Mouse (Mus musculus): ENCODE data around the gene 1700018B08Rik. TPM values are rescaled to one million over a fixed set of nuclear protein-coding genes. Genes with fewer than 3 reads are reported as not detected.

1700018B08Rik gene
- polyA plus RNA-seq, 1 experiment: not detected

DNA sequence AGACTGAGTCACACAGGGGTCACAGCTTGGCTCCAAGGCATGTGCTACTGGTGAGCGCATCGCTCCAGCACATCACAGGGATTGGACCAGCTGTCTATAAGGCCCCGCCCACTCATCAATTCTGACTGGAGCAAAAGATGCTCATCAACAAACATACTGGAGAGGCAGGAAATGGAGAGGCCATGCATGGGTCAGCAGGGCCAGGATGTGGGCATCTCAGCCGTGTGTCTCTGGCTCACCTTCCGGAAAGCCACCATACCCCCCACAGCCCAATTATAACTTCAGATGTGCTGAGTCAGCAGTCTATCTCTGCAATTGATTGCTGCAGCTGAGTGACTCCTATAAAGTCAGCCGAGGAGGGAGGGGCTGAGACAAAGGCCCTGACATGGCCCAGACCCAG lies 24.2 kb upstream of the 1700018B08Rik start:
- no peaks in the 10 kb centered on the region for H3K4me1 ChIP-seq (ENCODE audit: control insufficient read depth, insufficient read depth, low read length)
- no peak overlapping the region for H3K27ac ChIP-seq (ENCODE audit: insufficient read depth, low read length)
- TF ChIP-seq POLR2A (IDR thresholded peaks at IDR 0.05; ENCODE audit: low read depth, low read length) (no peak), CTCF (IDR thresholded peaks at IDR 0.05; ENCODE audit: borderline replicate concordance, insufficient read depth, low read length) (no peak)
- H3K4me3 ChIP-seq (ENCODE audit: insufficient read depth, low read length): no peak overlapping the region

- no peaks in the 10 kb centered on the region for H3K4me1 ChIP-seq (ENCODE audit: control insufficient read depth, insufficient read depth, low read length)
- no peak overlapping the region for H3K27ac ChIP-seq (ENCODE audit: insufficient read depth, low read length)
- no peak for TF ChIP-seq POLR2A (IDR thresholded peaks at IDR 0.05; ENCODE audit: low read depth, low read length)
- TF ChIP-seq CTCF (IDR thresholded peaks at IDR 0.05; ENCODE audit: borderline replicate concordance, insufficient read depth, low read length): no peak
- no peak overlapping the region for H3K4me3 ChIP-seq (ENCODE audit: insufficient read depth, low read length)
Measured at GRCm38 (mm10) chr8:121563701-121564100, 19.6 kb upstream of the 1700018B08Rik start.

DNA sequence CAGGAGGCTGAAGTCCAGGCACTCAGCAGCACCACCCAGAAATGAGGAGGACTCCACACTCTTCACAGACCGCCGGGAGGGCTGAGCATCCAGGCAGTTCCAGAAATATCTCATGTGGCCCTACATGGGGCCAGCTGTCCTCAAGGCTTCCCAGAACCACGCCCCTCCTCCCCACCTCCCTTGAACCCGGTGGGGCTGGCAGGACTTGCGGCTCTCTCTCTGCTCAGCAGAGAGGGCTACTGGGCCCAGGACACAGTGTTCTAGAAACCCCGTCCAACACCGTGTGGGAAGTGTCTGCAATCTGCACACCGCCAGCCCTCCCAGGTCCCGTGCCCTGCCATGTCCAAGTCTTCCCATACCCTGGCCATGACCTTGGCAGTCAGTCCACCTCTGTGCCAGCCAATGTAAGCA lies 18.8 kb upstream of the 1700018B08Rik start:
- no peaks in the 10 kb centered on the region for H3K4me1 ChIP-seq (ENCODE audit: control insufficient read depth, insufficient read depth, low read length)
- no peak overlapping the region for H3K27ac ChIP-seq (ENCODE audit: insufficient read depth, low read length)
- H3K4me3 ChIP-seq (ENCODE audit: insufficient read depth, low read length): no peak overlapping the region
- TF ChIP-seq CTCF (IDR thresholded peaks at IDR 0.05; ENCODE audit: borderline replicate concordance, insufficient read depth, low read length): no peak

DNA sequence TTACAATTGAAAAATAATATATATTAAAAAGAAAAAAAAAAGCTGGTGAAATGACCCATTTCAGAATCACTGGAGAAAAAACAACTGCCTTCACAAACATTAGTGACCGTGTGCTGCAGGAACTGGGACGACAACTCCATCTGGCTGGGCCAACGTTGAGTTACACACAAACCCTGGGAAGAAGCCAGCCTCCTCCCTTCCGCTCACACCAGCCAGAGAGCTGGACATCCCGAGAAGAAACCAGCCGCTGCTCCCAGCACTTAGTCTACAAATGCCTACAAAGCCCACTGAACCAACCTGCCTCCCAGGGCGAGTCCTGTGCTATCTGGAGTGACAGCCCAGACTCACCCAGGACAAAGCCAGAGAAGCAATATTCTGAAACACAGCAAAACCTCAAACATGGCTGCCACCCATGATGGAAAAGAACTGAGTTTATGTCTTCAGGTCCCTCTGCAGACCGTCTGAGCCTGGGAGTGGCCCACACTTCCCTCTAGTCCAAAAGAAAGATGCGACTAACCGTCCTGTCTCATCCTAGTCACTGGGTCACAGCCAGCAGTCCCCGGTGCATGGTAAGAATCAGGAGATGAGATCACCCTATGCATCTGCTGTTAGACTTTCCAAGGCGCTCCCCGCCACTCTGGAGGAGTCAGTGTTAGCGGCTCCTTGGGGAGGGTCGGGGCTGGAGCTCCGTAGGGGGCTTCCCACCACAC lies 17.7 kb upstream of the 1700018B08Rik start:
- Histone ChIP-seq H3K27ac (ENCODE audit: insufficient read depth, low read length) (no peak overlapping the region), H3K4me1 (ENCODE audit: control insufficient read depth, insufficient read depth, low read length) (no peaks in the 10 kb centered on the region), H3K4me3 (ENCODE audit: insufficient read depth, low read length) (no peak overlapping the region)
- TF ChIP-seq CTCF (IDR thresholded peaks at IDR 0.05; ENCODE audit: borderline replicate concordance, insufficient read depth, low read length): no peak
- no peak for TF ChIP-seq POLR2A (IDR thresholded peaks at IDR 0.05; ENCODE audit: low read depth, low read length)

DNA sequence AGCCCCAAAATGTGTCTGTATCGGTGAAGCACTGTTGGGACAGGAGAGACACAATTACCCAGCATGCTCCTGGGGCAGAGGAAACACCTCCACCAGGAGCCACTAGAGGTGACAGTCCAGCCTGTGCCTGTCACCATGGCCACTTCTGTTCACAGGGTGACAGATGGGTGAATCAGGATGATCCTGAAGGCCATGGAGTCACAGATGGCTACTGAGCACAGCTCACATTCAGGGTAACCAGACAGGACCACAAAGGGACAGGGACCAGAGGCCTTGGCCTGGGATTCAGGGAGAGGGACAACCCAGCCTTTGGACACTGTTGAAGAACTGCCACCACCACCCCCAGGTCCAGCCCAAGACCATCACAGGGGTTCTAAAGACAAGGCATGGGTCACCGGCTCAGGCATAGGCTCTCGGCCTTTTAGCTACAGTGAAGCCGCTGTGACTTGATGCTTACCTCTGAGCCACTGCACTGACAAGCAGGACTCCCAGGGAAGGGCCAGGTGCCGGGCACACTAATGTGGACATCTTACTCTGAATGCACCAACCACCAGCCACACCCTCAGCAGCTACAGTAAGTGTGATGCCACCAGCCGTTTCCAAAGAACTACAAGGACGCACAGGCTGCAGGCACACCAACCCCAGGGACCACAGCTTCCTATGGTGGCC lies 16.4 kb upstream of the 1700018B08Rik start:
- no peaks in the 10 kb centered on the region for H3K4me1 ChIP-seq (ENCODE audit: control insufficient read depth, insufficient read depth, low read length)
- no peak overlapping the region for H3K27ac ChIP-seq (ENCODE audit: insufficient read depth, low read length)
- TF ChIP-seq CTCF (IDR thresholded peaks at IDR 0.05; ENCODE audit: borderline replicate concordance, insufficient read depth, low read length) (no peak), POLR2A (IDR thresholded peaks at IDR 0.05; ENCODE audit: low read depth, low read length) (no peak)
- H3K4me3 ChIP-seq (ENCODE audit: insufficient read depth, low read length): no peak overlapping the region

DNA sequence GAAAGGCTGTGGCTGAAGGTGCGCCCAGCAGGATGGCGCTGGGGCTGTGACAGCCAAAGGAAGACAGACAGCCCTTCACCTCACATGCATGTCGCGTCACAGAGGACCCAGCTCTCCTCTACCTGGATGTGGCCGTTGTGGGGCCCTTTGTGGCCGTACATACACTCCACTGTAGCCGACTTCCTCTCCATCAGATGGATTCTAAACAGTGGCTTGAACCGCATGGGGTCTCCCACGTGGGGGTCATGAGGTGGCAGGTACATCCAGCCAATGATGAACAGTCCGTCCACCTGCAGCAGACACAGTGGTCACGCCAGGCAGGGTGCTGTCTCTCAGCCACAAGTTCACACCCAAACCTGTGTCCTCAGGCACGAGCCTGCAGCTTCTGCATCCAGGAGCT lies 15.7 kb upstream of the 1700018B08Rik start:
- H3K27ac ChIP-seq (ENCODE audit: insufficient read depth, low read length): no peak overlapping the region
- TF ChIP-seq CTCF (IDR thresholded peaks at IDR 0.05; ENCODE audit: borderline replicate concordance, insufficient read depth, low read length) (no peak), POLR2A (IDR thresholded peaks at IDR 0.05; ENCODE audit: low read depth, low read length) (no peak)

GRCm38 (mm10) chr8:121558538-121558937 lies 14.4 kb upstream of the 1700018B08Rik start:
- H3K4me3 ChIP-seq (ENCODE audit: insufficient read depth, low read length): no peak overlapping the region
- no peak for TF ChIP-seq CTCF (IDR thresholded peaks at IDR 0.05; ENCODE audit: borderline replicate concordance, insufficient read depth, low read length)
- TF ChIP-seq POLR2A (IDR thresholded peaks at IDR 0.05; ENCODE audit: low read depth, low read length): no peak

More for the DNA sequence above, 15.7 kb upstream of the 1700018B08Rik start:
- Histone ChIP-seq H3K4me1 (ENCODE audit: control insufficient read depth, insufficient read depth, low read length) (no peaks in the 10 kb centered on the region), H3K4me3 (ENCODE audit: insufficient read depth, low read length) (no peak overlapping the region)

DNA sequence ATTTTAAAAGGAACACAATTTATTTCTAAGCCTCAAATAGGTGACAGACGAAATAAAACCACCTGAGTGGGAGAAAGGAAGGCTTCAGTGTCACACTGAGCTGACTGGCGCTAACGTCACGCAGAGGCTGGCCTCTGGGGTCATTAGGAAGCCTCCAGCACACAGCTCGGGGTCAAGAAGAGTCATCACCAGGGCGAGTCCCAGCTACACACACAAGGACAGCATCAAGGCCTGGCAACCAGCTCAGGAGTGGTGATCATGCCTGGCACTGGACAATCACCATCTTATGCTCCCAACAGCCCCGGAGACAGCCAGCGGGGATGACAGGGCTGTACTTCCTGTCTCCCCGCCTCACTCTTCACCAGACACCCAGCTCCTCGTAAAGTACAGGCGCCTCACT lies 13.6 kb upstream of the 1700018B08Rik start:
- TF ChIP-seq POLR2A (IDR thresholded peaks at IDR 0.05; ENCODE audit: low read depth, low read length) (no peak), CTCF (IDR thresholded peaks at IDR 0.05; ENCODE audit: borderline replicate concordance, insufficient read depth, low read length) (no peak)
- no peak overlapping the region for H3K27ac ChIP-seq (ENCODE audit: insufficient read depth, low read length)
- H3K4me3 ChIP-seq (ENCODE audit: insufficient read depth, low read length): no peak overlapping the region
- no peaks in the 10 kb centered on the region for H3K4me1 ChIP-seq (ENCODE audit: control insufficient read depth, insufficient read depth, low read length)

More at GRCm38 (mm10) chr8:121558538-121558937, 14.4 kb upstream of the 1700018B08Rik start:
- H3K27ac ChIP-seq (ENCODE audit: insufficient read depth, low read length): no peak overlapping the region
- no peaks in the 10 kb centered on the region for H3K4me1 ChIP-seq (ENCODE audit: control insufficient read depth, insufficient read depth, low read length)

- H3K27ac ChIP-seq (ENCODE audit: insufficient read depth, low read length): no peak overlapping the region
- TF ChIP-seq POLR2A (IDR thresholded peaks at IDR 0.05; ENCODE audit: low read depth, low read length) (no peak), CTCF (IDR thresholded peaks at IDR 0.05; ENCODE audit: borderline replicate concordance, insufficient read depth, low read length) (no peak)
- H3K4me3 ChIP-seq (ENCODE audit: insufficient read depth, low read length): no peak overlapping the region
- no peaks in the 10 kb centered on the region for H3K4me1 ChIP-seq (ENCODE audit: control insufficient read depth, insufficient read depth, low read length)
Measured at GRCm38 (mm10) chr8:121553831-121554475, 9.8 kb upstream of the 1700018B08Rik start.

GRCm38 (mm10) chr8:121552506-121552905 lies 8.4 kb upstream of the 1700018B08Rik start:
- Histone ChIP-seq H3K4me3 (ENCODE audit: insufficient read depth, low read length) (no peak overlapping the region), H3K27ac (ENCODE audit: insufficient read depth, low read length) (no peak overlapping the region), H3K4me1 (ENCODE audit: control insufficient read depth, insufficient read depth, low read length) (no peaks in the 10 kb centered on the region)
- no peak for TF ChIP-seq CTCF (IDR thresholded peaks at IDR 0.05; ENCODE audit: borderline replicate concordance, insufficient read depth, low read length)
